In genomic region chr16:33568269-33569016, GRCm38 (mm10) we compare ENCODE assay signal across 24 mouse cellular contexts. TPM values are rescaled to one million over a fixed set of nuclear protein-coding genes. Genes with fewer than 3 reads are reported as not detected.
DNase-seq lines count a peak whose midpoint lies in the region; ATAC-seq lines count a peak whose summit lies in the region.
"Had no signal": no experiment of that assay in that cellular context is flagged by ENCODE, and none has a peak within 500 bp of the region (broad histone marks: within the 10 kb centered on the region; RNA-seq: fewer than 3 reads in every experiment).

No protein-coding gene starts in this region.

- H3K4me2 ChIP-seq in midbrain, embryonic 16.5 days (ENCODE audit: low read length), result no peak overlapping the region
- H3K4me2 ChIP-seq in midbrain, embryonic 15.5 days, result no peak overlapping the region
- H3K4me2 ChIP-seq: embryonic facial prominence, embryonic 15.5 days; forebrain, embryonic 15.5 days; heart, embryonic 15.5 days; hindbrain, embryonic 14.5 days; intestine, embryonic 15.5 days had no signal

- H3K4me1 ChIP-seq in midbrain, embryonic 16.5 days (ENCODE audit: control insufficient read depth, insufficient read depth, low read length), result no peaks in the 10 kb centered on the region
- no peaks in the 10 kb centered on the region for H3K4me1 ChIP-seq in midbrain, embryonic 15.5 days

- H3K27ac ChIP-seq in midbrain, embryonic 16.5 days (ENCODE audit: low read length), result no peak overlapping the region
- no peak overlapping the region for H3K27ac ChIP-seq in midbrain, embryonic 15.5 days
- H3K27ac ChIP-seq: embryonic facial prominence, embryonic 15.5 days; forebrain, embryonic 15.5 days; heart, embryonic 15.5 days; hindbrain, embryonic 14.5 days; intestine, embryonic 15.5 days had no signal

- H3K36me3 ChIP-seq in midbrain, embryonic 16.5 days (ENCODE audit: control insufficient read depth, insufficient read depth, low read length), result no peaks in the 10 kb centered on the region
- H3K36me3 ChIP-seq in midbrain, embryonic 15.5 days (replicated peaks), result no peaks in the 10 kb centered on the region
- H3K36me3 ChIP-seq: embryonic facial prominence, embryonic 15.5 days; forebrain, embryonic 15.5 days; heart, embryonic 15.5 days; hindbrain, embryonic 10.5 days; intestine, embryonic 15.5 days had no signal

- WGBS in midbrain, embryonic 16.5 days, result 74% methylated on average over 12 of the region's 12 CpGs
- WGBS in midbrain, embryonic 15.5 days, result 78% methylated on average over 12 of the region's 12 CpGs

- DNase-seq in heart, adult 11 months, result peak; percentile 74
- DNase-seq in heart, adult 8-10 months (ENCODE audit: low spot score), result no peak
- peak; percentile 52 for DNase-seq in retina, postnatal 1 day
- DNase-seq in adrenal gland, postnatal 25 days, result no peak
- DNase-seq in adrenal gland, postnatal 10 days, result no peak
- DNase-seq: adrenal gland, adult 2 months; cerebellum, adult 11-12 months; cerebellum, adult 9-10 months; embryo, embryonic 11 days; gastrocnemius, postnatal 10 days; heart, postnatal 14 days had no signal

- 0 out of 2 replicates have a peak, but pooled peaks have one; percentile 36 for ATAC-seq in midbrain, embryonic 16.5 days
- ATAC-seq in midbrain, embryonic 15.5 days (replicated peaks), result no peak
- ATAC-seq in megakaryocyte, adult 5-6 weeks (ENCODE audit: poor library complexity, severe bottlenecking), result peak; percentile 64
- ATAC-seq: activated CD4-positive, CD25-positive, alpha-beta regulatory T cell, adult 4 months; forebrain, embryonic 15.5 days; intestine, embryonic 15.5 days; Patski had no signal

- no peaks in the 10 kb centered on the region for H3K9me3 ChIP-seq in midbrain, embryonic 16.5 days (replicated peaks; ENCODE audit: control insufficient read depth, low read length, poor library complexity, severe bottlenecking)
- no peaks in the 10 kb centered on the region for H3K9me3 ChIP-seq in midbrain, embryonic 15.5 days
- H3K9me3 ChIP-seq: embryonic facial prominence, embryonic 15.5 days; forebrain, embryonic 15.5 days; heart, embryonic 15.5 days; hindbrain, embryonic 10.5 days; intestine, embryonic 15.5 days had no signal

- H3K9ac ChIP-seq in midbrain, embryonic 16.5 days (ENCODE audit: low read depth, low read length), result no peak overlapping the region
- no peak overlapping the region for H3K9ac ChIP-seq in midbrain, embryonic 15.5 days
- H3K9ac ChIP-seq: embryonic facial prominence, embryonic 15.5 days; forebrain, embryonic 15.5 days; heart, embryonic 15.5 days; hindbrain, embryonic 14.5 days; intestine, embryonic 15.5 days had no signal

- no peak overlapping the region for H3K4me3 ChIP-seq in midbrain, embryonic 16.5 days (ENCODE audit: low read depth, low read length)
- no peak overlapping the region for H3K4me3 ChIP-seq in midbrain, embryonic 15.5 days
- H3K4me3 ChIP-seq: embryonic facial prominence, embryonic 15.5 days; erythroblast, embryonic 14.5 days; forebrain, embryonic 15.5 days; heart, embryonic 15.5 days; hindbrain, embryonic 10.5 days; intestine, embryonic 15.5 days had no signal

- no peaks in the 10 kb centered on the region for H3K27me3 ChIP-seq in midbrain, embryonic 16.5 days (ENCODE audit: control insufficient read depth, insufficient read depth, low read depth, low read length)
- no peaks in the 10 kb centered on the region for H3K27me3 ChIP-seq in midbrain, embryonic 15.5 days (replicated peaks)
- H3K27me3 ChIP-seq: CH12.LX; embryonic facial prominence, embryonic 15.5 days; forebrain, embryonic 15.5 days; heart, embryonic 15.5 days; intestine, embryonic 15.5 days; Patski had no signal

RNA-seq across cellular contexts. Expression of gene Slc12a8, which starts 51.3 kb away (rescaled TPM):
- under 1 TPM; 0.34 to 0.72 (median 0.47) TPM for total RNA-seq in heart, adult 8-10 months (2022)
- polyA plus RNA-seq in midbrain, embryonic 16.5 days (2015; fragmentation: Nextera tagmentation; extraction: Ambion mirVana), result 1.1 and 1.2 TPM in 2 replicates
- 0.65 and 0.82 TPM in 2 replicates for polyA plus RNA-seq in midbrain, embryonic 15.5 days (2015; fragmentation: Nextera tagmentation; extraction: Ambion mirVana)
- total RNA-seq in megakaryocyte, adult 5-6 weeks (2015), result not detected in 2 replicates
- total RNA-seq in megakaryocyte, adult 5-6 weeks (2017), result not detected in 2 replicates
- 0.70 and 0.76 TPM in 2 replicates for total RNA-seq in adrenal gland, postnatal 25 days (2021)
- total RNA-seq in adrenal gland, postnatal 10 days (2021), result 1 to 10 TPM in 1 of 2 experiments, under 1 TPM in 1; 0.63 to 1.3 TPM
- polyA plus RNA-seq: erythroblast, embryonic 14.5 days had no signal

Comparison
In these comparisons a context has a peak if more than half of its experiments do, and no peak if none do; other contexts are left out.
1. DNase-seq: peak in heart, adult 11 months (single experiment) and retina, postnatal 1 day (single experiment); none in heart, adult 8-10 months (single experiment), adrenal gland, postnatal 25 days (single experiment) and adrenal gland, postnatal 10 days (single experiment).